Mouse (Mus musculus) CH12.LX (cell line): ENCODE measurements around the gene Zfp36.

Source experiments
- CHD2 ChIP-seq: IDR thresholded peaks from 2 replicates; pipeline ENCODE4 v1.6.1; 2011; ENCODE audit warnings: low read length, improper control_type of control experiment
- CTCF ChIP-seq, 2 experiments: IDR thresholded peaks in 1 of 2; conservative IDR thresholded peaks in 1 of 2; 2 replicates each; pipeline ENCODE4 v1.5.1; 2011 to 2012; ENCODE audit warnings: low read depth in 2 of 2, low read length in 2 of 2, improper control_type of control experiment in 1 of 2, inconsistent platforms in 1 of 2, mild to moderate bottlenecking in 1 of 2, moderate library complexity in 1 of 2
- ETS1 ChIP-seq: conservative IDR thresholded peaks from 2 replicates; pipeline ENCODE4 v1.6.1; 2012; ENCODE audit warnings: low read depth, mild to moderate bottlenecking, inconsistent platforms, low read length, improper control_type of control experiment, moderate library complexity
- HCFC1 ChIP-seq: IDR thresholded peaks from 2 replicates; pipeline ENCODE4 v1.6.1; 2012; ENCODE audit warnings: low read depth, mild to moderate bottlenecking, inconsistent platforms, low read length, improper control_type of control experiment
- MAFK ChIP-seq: IDR thresholded peaks from 2 replicates; pipeline ENCODE4 v1.6.1; 2011; ENCODE audit warnings: low read length, improper control_type of control experiment; ENCODE audit not compliant: insufficient replicate concordance
- MAX ChIP-seq: IDR thresholded peaks from 2 replicates; pipeline ENCODE4 v1.6.1; 2011; ENCODE audit warnings: low read length, improper control_type of control experiment
- MEF2A ChIP-seq: IDR thresholded peaks from 2 replicates; pipeline ENCODE4 v1.6.1; 2014; ENCODE audit warnings: low read depth, mild to moderate bottlenecking, inconsistent platforms, low read length, improper control_type of control experiment, borderline replicate concordance
- PAX5 ChIP-seq: IDR thresholded peaks from 2 replicates; pipeline ENCODE4 v1.6.1; 2012; ENCODE audit warnings: low read length, inconsistent platforms, mixed read lengths
- POLR2A ChIP-seq: IDR thresholded peaks from 2 replicates; pipeline ENCODE4 v1.6.1; 2011; ENCODE audit warnings: low read depth, mild to moderate bottlenecking, improper control_type of control experiment, low read length
- RCOR1 ChIP-seq: conservative IDR thresholded peaks from 2 replicates; pipeline ENCODE4 v1.6.1; 2012; ENCODE audit warnings: low read depth, mild to moderate bottlenecking, inconsistent platforms, low read length, improper control_type of control experiment
- TBP ChIP-seq: conservative IDR thresholded peaks from 2 replicates; pipeline ENCODE4 v1.6.1; 2011; ENCODE audit warnings: low read depth, low read length, improper control_type of control experiment
- UBTF ChIP-seq: IDR thresholded peaks from 2 replicates; pipeline ENCODE4 v1.6.1; 2012; ENCODE audit warnings: low read depth, mild to moderate bottlenecking, inconsistent platforms, low read length, improper control_type of control experiment, moderate library complexity
- USF1 ChIP-seq: IDR thresholded peaks from 2 replicates; pipeline ENCODE4 v1.6.1; 2014; ENCODE audit warnings: low read depth, mild to moderate bottlenecking, inconsistent platforms, low read length, improper control_type of control experiment
- ZKSCAN1 ChIP-seq: IDR thresholded peaks from 2 replicates; pipeline ENCODE4 v1.6.1; 2012; ENCODE audit warnings: low read depth, inconsistent platforms, low read length, improper control_type of control experiment, borderline replicate concordance

DNA sequence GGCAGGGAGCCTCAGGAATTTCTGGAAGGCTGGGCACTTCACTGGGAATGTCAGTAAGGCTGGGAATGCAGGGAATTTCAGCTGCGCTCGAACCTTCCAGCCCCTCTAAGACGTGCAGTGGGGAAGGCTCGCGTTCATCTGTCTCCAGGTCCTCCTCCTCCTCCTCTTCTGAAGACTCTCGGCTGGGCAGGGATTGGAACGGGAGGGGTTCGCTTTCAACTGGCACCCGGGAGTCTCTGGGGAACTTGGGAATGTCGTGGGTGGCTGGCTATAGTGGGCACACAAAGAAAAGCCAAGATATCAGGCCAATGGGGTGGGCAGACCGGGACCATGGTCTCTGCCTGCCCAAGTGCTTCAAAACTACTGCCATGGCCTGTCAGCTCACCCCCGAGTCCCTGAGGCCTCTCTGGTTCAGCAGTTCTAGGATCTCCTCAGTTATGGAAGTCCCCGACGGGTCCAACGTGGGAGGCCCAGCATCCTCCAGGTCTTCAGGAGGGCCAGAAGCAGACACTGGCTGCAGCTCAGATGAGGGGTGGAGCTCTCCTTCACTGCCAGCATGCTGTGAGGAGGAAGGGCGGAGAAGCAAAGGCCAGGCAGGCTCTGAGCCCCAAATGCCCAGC is 17.5 kb downstream of the Zfp36 start:
- TF ChIP-seq CTCF (conservative IDR thresholded peaks at IDR 0.05 in 1 of 2, IDR thresholded peaks at IDR 0.05 in 1 of 2; ENCODE audit: low read depth in 2 of 2, low read length in 2 of 2): no peak
- no peak for TF ChIP-seq MEF2A
- no peak for TF ChIP-seq RCOR1
- TF ChIP-seq UBTF: no peak
- TF ChIP-seq ETS1: no peak
- no peak for TF ChIP-seq TBP
- TF ChIP-seq POLR2A: no peak
- no peak for TF ChIP-seq PAX5
- no peak for TF ChIP-seq HCFC1
- TF ChIP-seq CHD2: no peak
- TF ChIP-seq USF1: no peak
- no peak for TF ChIP-seq ZKSCAN1
- no peak for TF ChIP-seq MAX
- TF ChIP-seq MAFK: no peak
